Mouse (Mus musculus) ovary, postnatal 14 days (tissue): Measurements from ENCODE around the gene Cuedc1.
A peak's percentile ranks its signal among the peaks of the same experiment; 100 is the strongest.

Experiments
- DNase-seq: peaks from one replicate; pipeline ENCODE4 v3.0.0; 2022; ENCODE audit warnings: low spot score

Cuedc1 gene

GRCm38 (mm10) chr11:88148638-88149279, 50.9 kb downstream of the Cuedc1 start:
- DNase-seq: no peak

GRCm38 (mm10) chr11:88151379-88152155, 53.7 kb downstream of the Cuedc1 start:
- no peak for DNase-seq

- DNase-seq: no peak
These were observed 56.0 kb downstream of the Cuedc1 start for GRCm38 (mm10) chr11:88153880-88154279.

- no peak for DNase-seq
These were observed 56.6 kb downstream of the Cuedc1 start for GRCm38 (mm10) chr11:88154500-88154899.

GRCm38 (mm10) chr11:88155451-88155850, 57.6 kb downstream of the Cuedc1 start:
- DNase-seq: no peak

- DNase-seq: no peak
These were observed 58.1 kb downstream of the Cuedc1 start for GRCm38 (mm10) chr11:88155998-88156397.

GRCm38 (mm10) chr11:88156403-88156802, 58.5 kb downstream of the Cuedc1 start:
- DNase-seq: no peak

- peak; percentile 66 for DNase-seq
These were observed 61.0 kb downstream of the Cuedc1 start for GRCm38 (mm10) chr11:88158842-88159246.

GRCm38 (mm10) chr11:88159389-88159788, 61.5 kb downstream of the Cuedc1 start:
- no peak for DNase-seq

GRCm38 (mm10) chr11:88160316-88160715, 62.5 kb downstream of the Cuedc1 start:
- no peak for DNase-seq

- no peak for DNase-seq
These were observed 63.3 kb downstream of the Cuedc1 start for GRCm38 (mm10) chr11:88161051-88161581.

- peak; percentile 86 for DNase-seq
These were observed 63.9 kb downstream of the Cuedc1 start for GRCm38 (mm10) chr11:88161651-88162362.

- DNase-seq: no peak
These were observed 64.9 kb downstream of the Cuedc1 start for GRCm38 (mm10) chr11:88162740-88163139.

GRCm38 (mm10) chr11:88164213-88164723, 66.4 kb downstream of the Cuedc1 start:
- DNase-seq: no peak

GRCm38 (mm10) chr11:88164801-88165377, 67.0 kb downstream of the Cuedc1 start:
- peak; percentile 68 for DNase-seq

- no peak for DNase-seq
These were observed 68.0 kb downstream of the Cuedc1 start for GRCm38 (mm10) chr11:88165683-88166364.

- DNase-seq: no peak
These were observed 68.6 kb downstream of the Cuedc1 start for GRCm38 (mm10) chr11:88166471-88166870.

- no peak for DNase-seq
These were observed 70.8 kb downstream of the Cuedc1 start for GRCm38 (mm10) chr11:88168611-88169010.

- no peak for DNase-seq
These were observed 71.7 kb downstream of the Cuedc1 start for GRCm38 (mm10) chr11:88169531-88170040.

GRCm38 (mm10) chr11:88170606-88171005, 72.7 kb downstream of the Cuedc1 start:
- DNase-seq: no peak

- DNase-seq: no peak
These were observed 74.1 kb downstream of the Cuedc1 start for GRCm38 (mm10) chr11:88171876-88172442.
